Mouse (Mus musculus) embryonic facial prominence, embryonic 15.5 days (tissue): Measurements from ENCODE around the gene Cpa1. TPM values are rescaled to one million over a fixed set of nuclear protein-coding genes. Genes with fewer than 3 reads are reported as not detected.
A peak's percentile ranks its signal among the peaks of the same experiment; 100 is the strongest.

Experiments
- ATAC-seq: fragments of 200-750 bp; cut with Nextera tagmentation; 2 replicates; pipeline ENCODE4 v1.8.0; 2017; ENCODE audit warnings: low read depth, moderate TSS enrichment; ENCODE audit not compliant: insufficient number of reproducible peaks, low FRiP score, low TSS enrichment
- H3K27ac ChIP-seq: fragments of 300-500 bp; sonication (generic); replicated peaks from 2 replicates; pipeline ENCODE4 v1.5.1; 2015; ENCODE audit warnings: mild to moderate bottlenecking, inconsistent platforms
- H3K27me3 ChIP-seq: fragments of 300-500 bp; sonication (generic); 2 replicates; pipeline ENCODE4 v1.6.1; 2015; ENCODE audit warnings: inconsistent platforms
- H3K36me3 ChIP-seq: fragments of 300-500 bp; sonication (generic); 2 replicates; pipeline ENCODE4 v1.6.1; 2015; ENCODE audit warnings: mild to moderate bottlenecking, inconsistent platforms
- H3K4me1 ChIP-seq: fragments of 300-500 bp; sonication (generic); 2 replicates; pipeline ENCODE4 v1.6.1; 2015; ENCODE audit warnings: inconsistent platforms
- H3K4me2 ChIP-seq: fragments of 300-500 bp; sonication (generic); replicated peaks from 2 replicates; pipeline ENCODE4 v1.6.1; 2015; ENCODE audit warnings: mild to moderate bottlenecking, inconsistent platforms
- H3K4me3 ChIP-seq: fragments of 300-500 bp; sonication (generic); replicated peaks from 2 replicates; pipeline ENCODE4 v1.5.1; 2015; ENCODE audit warnings: mild to moderate bottlenecking, inconsistent platforms
- H3K9ac ChIP-seq: fragments of 300-500 bp; sonication (generic); 2 replicates; pipeline ENCODE4 v1.6.1; 2015; ENCODE audit warnings: inconsistent platforms
- H3K9me3 ChIP-seq: fragments of 300-500 bp; sonication (generic); replicated peaks from 2 replicates; pipeline ENCODE4 v1.6.1; 2016; ENCODE audit warnings: inconsistent platforms
- WGBS: fragments of 180-500 bp; shearing (Covaris S2); methylation state at CpG from one replicate; pipeline ENCODE4 v1.1.7; 2015; 5-methylcytosine and 5-hydroxymethylcytosine counted together
- polyA plus RNA-seq: library from polyadenylated mRNA; unstranded; fragments of >200 nt; fragmentation: Nextera tagmentation; extraction: Ambion mirVana; gene quantifications from 2 replicates; pipeline ENCODE4 v1.2.1, GENCODE M21; 2015

Cpa1 gene
- polyA plus RNA-seq, 1 experiment from 2014 or later: 0.98 TPM

GRCm38 (mm10) chr6:30610710-30611109 is 28.3 kb upstream of the Cpa1 start, which contains the start of gene Cpa5:
Gene Cpa5 (plus strand): TSS chr6:30611010.
- Histone ChIP-seq H3K4me3 (no peak within 1 kb of the TSS), H3K4me2 (no peak within 1 kb of the TSS), H3K36me3 (no peaks in the 10 kb centered on the region), H3K27me3 (no peaks in the 10 kb centered on the region), H3K9me3 (no peaks in the 10 kb centered on the region), H3K9ac (no peak within 1 kb of the TSS), H3K4me1 (peaks cover 13% of the 10 kb centered on the region), H3K27ac (no peak within 1 kb of the TSS)
- 95% methylated on average over 7 of the region's 7 CpGs for WGBS
- ATAC-seq: no peak

GRCm38 (mm10) chr6:30611212-30611611 is 27.8 kb upstream of the Cpa1 start:
- WGBS: 74% methylated on average over 5 of the region's 5 CpGs
- ATAC-seq: no peak
- Histone ChIP-seq H3K27me3 (no peaks in the 10 kb centered on the region), H3K4me2 (no peak overlapping the region), H3K4me1 (peaks cover 18% of the 10 kb centered on the region), H3K4me3 (no peak overlapping the region), H3K27ac (no peak overlapping the region), H3K9ac (no peak overlapping the region), H3K36me3 (no peaks in the 10 kb centered on the region), H3K9me3 (no peaks in the 10 kb centered on the region)

GRCm38 (mm10) chr6:30614251-30614650 is 24.8 kb upstream of the Cpa1 start:
- H3K9ac ChIP-seq: no peak overlapping the region
- H3K4me1 ChIP-seq: peaks cover 48% of the 10 kb centered on the region
- no peaks in the 10 kb centered on the region for H3K27me3 ChIP-seq
- H3K9me3 ChIP-seq: no peaks in the 10 kb centered on the region
- ATAC-seq: no peak
- no peak overlapping the region for H3K4me3 ChIP-seq
- no peaks in the 10 kb centered on the region for H3K36me3 ChIP-seq
- peak overlapping the region; percentile 89 for H3K27ac ChIP-seq
- 53% methylated on average over 6 of the region's 6 CpGs for WGBS
- H3K4me2 ChIP-seq: no peak overlapping the region

- Histone ChIP-seq H3K9me3 (no peaks in the 10 kb centered on the region), H3K36me3 (no peaks in the 10 kb centered on the region), H3K4me2 (no peak overlapping the region; the same call in 1 of the 2 replicates), H3K4me1 (peaks cover 52% of the 10 kb centered on the region), H3K9ac (no peak overlapping the region), H3K27ac (peak overlapping the region; percentile 89), H3K27me3 (no peaks in the 10 kb centered on the region), H3K4me3 (no peak overlapping the region)
- ATAC-seq: no peak
- 19% methylated on average over 4 of the region's 4 CpGs for WGBS
Measured at GRCm38 (mm10) chr6:30615741-30616140, 23.3 kb upstream of the Cpa1 start.

GRCm38 (mm10) chr6:30616491-30616941 is 22.5 kb upstream of the Cpa1 start:
- Histone ChIP-seq H3K4me3 (no peak overlapping the region), H3K9ac (no peak overlapping the region), H3K4me2 (peak overlapping the region; percentile 38), H3K36me3 (no peaks in the 10 kb centered on the region), H3K27me3 (no peaks in the 10 kb centered on the region), H3K9me3 (no peaks in the 10 kb centered on the region), H3K4me1 (peaks cover 55% of the 10 kb centered on the region), H3K27ac (peak overlapping the region; percentile 89)
- ATAC-seq: peak; percentile 30; the same call in 1 of the 2 replicates
- WGBS: 4% methylated on average over 8 of the region's 8 CpGs

- ATAC-seq: peak; percentile 41
- H3K4me1 ChIP-seq: peaks cover 56% of the 10 kb centered on the region
- peak overlapping the region; percentile 38 for H3K4me2 ChIP-seq
- H3K36me3 ChIP-seq: no peaks in the 10 kb centered on the region
- H3K9ac ChIP-seq: no peak overlapping the region
- H3K27me3 ChIP-seq: no peaks in the 10 kb centered on the region
- H3K4me3 ChIP-seq: peak overlapping the region; percentile 14
- 5% methylated on average over 13 of the region's 13 CpGs for WGBS
- no peaks in the 10 kb centered on the region for H3K9me3 ChIP-seq
- H3K27ac ChIP-seq: peak overlapping the region; percentile 89
Measured at GRCm38 (mm10) chr6:30617020-30617958, 21.7 kb upstream of the Cpa1 start.

GRCm38 (mm10) chr6:30617959-30618590 is 20.9 kb upstream of the Cpa1 start:
- WGBS: 6% methylated on average over 18 of the region's 18 CpGs

GRCm38 (mm10) chr6:30618735-30619134 is 20.3 kb upstream of the Cpa1 start:
- no peak for ATAC-seq
- H3K4me1 ChIP-seq: peaks cover 56% of the 10 kb centered on the region

More at GRCm38 (mm10) chr6:30617959-30618590, 20.9 kb upstream of the Cpa1 start:
- H3K9me3 ChIP-seq: no peaks in the 10 kb centered on the region
- peak overlapping the region; percentile 14 for H3K4me3 ChIP-seq
- H3K27me3 ChIP-seq: no peaks in the 10 kb centered on the region
- H3K9ac ChIP-seq: no peak overlapping the region
- peak; percentile 66 for ATAC-seq
- H3K4me2 ChIP-seq: peak overlapping the region; percentile 38
- H3K4me1 ChIP-seq: peaks cover 56% of the 10 kb centered on the region
- no peaks in the 10 kb centered on the region for H3K36me3 ChIP-seq
- peak overlapping the region; percentile 89 for H3K27ac ChIP-seq

GRCm38 (mm10) chr6:30619606-30620005 is 19.4 kb upstream of the Cpa1 start:
- H3K27me3 ChIP-seq: no peaks in the 10 kb centered on the region
- H3K4me2 ChIP-seq: no peak overlapping the region
- ATAC-seq: no peak
- no peaks in the 10 kb centered on the region for H3K36me3 ChIP-seq
- H3K27ac ChIP-seq: no peak overlapping the region
- WGBS: 73% methylated on average over 5 of the region's 5 CpGs
- H3K9me3 ChIP-seq: no peaks in the 10 kb centered on the region
- no peak overlapping the region for H3K9ac ChIP-seq
- peaks cover 54% of the 10 kb centered on the region for H3K4me1 ChIP-seq
- no peak overlapping the region for H3K4me3 ChIP-seq

More at GRCm38 (mm10) chr6:30618735-30619134, 20.3 kb upstream of the Cpa1 start:
- no peaks in the 10 kb centered on the region for H3K27me3 ChIP-seq
- WGBS: 35% methylated on average over 6 of the region's 6 CpGs
- H3K4me2 ChIP-seq: no peak overlapping the region
- H3K9me3 ChIP-seq: no peaks in the 10 kb centered on the region
- H3K27ac ChIP-seq: peak overlapping the region; percentile 89
- H3K4me3 ChIP-seq: no peak overlapping the region
- no peak overlapping the region for H3K9ac ChIP-seq
- no peaks in the 10 kb centered on the region for H3K36me3 ChIP-seq

GRCm38 (mm10) chr6:30620591-30620990 is 18.4 kb upstream of the Cpa1 start:
- Histone ChIP-seq H3K36me3 (no peaks in the 10 kb centered on the region), H3K9me3 (no peaks in the 10 kb centered on the region), H3K4me3 (no peak overlapping the region), H3K27me3 (no peaks in the 10 kb centered on the region), H3K4me1 (peaks cover 44% of the 10 kb centered on the region), H3K27ac (no peak overlapping the region; the same call in 1 of the 2 replicates), H3K9ac (no peak overlapping the region), H3K4me2 (no peak overlapping the region)
- 75% methylated on average over 4 of the region's 4 CpGs for WGBS
- ATAC-seq: no peak

GRCm38 (mm10) chr6:30620994-30621393 is 18.0 kb upstream of the Cpa1 start:
- WGBS: 66% methylated on average over 6 of the region's 6 CpGs
- Histone ChIP-seq H3K27me3 (no peaks in the 10 kb centered on the region), H3K4me1 (peaks cover 40% of the 10 kb centered on the region), H3K9ac (no peak overlapping the region), H3K36me3 (no peaks in the 10 kb centered on the region), H3K27ac (peak overlapping the region; percentile 13; the same call in 1 of the 2 replicates), H3K9me3 (no peaks in the 10 kb centered on the region), H3K4me3 (no peak overlapping the region), H3K4me2 (no peak overlapping the region)
- no peak for ATAC-seq
